Comparison of ENCODE assay signal across 27 mouse cellular contexts in genomic region chr3:100819571-100819970, GRCm38 (mm10). TPM values are rescaled to one million over a fixed set of nuclear protein-coding genes. Genes with fewer than 3 reads are reported as not detected.
DNase-seq lines count a peak whose midpoint lies in the region; ATAC-seq lines count a peak whose summit lies in the region.
"Had no signal": no experiment of that assay in that cellular context is flagged by ENCODE, and none has a peak within 500 bp of the region (broad histone marks: within the 10 kb centered on the region; RNA-seq: fewer than 3 reads in every experiment).

No protein-coding gene starts in this region.

- no peak for DNase-seq in liver, embryonic 11.5 days (ENCODE audit: low spot score)
- DNase-seq in CD4-positive, CD25-positive, alpha-beta regulatory T cell, adult 2 months (ENCODE audit: low read depth, low spot score) = peak; percentile 71
- DNase-seq in natural killer cell, adult 2 months (ENCODE audit: low spot score in 2 of 2) = peak; percentile 1 to 15
- no peak for DNase-seq in embryo, embryonic 10.5 days (ENCODE audit: low spot score)
- no peak for DNase-seq in adrenal gland, adult 18-20 months (ENCODE audit: low spot score in 2 of 2)
- no peak for DNase-seq in right cerebral cortex, postnatal 36 days (ENCODE audit: low spot score in 2 of 2)
- DNase-seq: adrenal gland, postnatal 25 days; cerebellum, adult 11 months; cerebellum, postnatal 10 days; embryo, embryonic 11 days; heart, postnatal 10 days; kidney, adult 11 months; kidney, postnatal 14 days; left cerebral cortex, postnatal 4 days; lung, adult 2 months; right cerebral cortex, adult 18-20 months; thymus, postnatal 4 days had no signal

- H3K27ac ChIP-seq in liver, embryonic 16.5 days (ENCODE audit: low read length) = no peak overlapping the region
- H3K27ac ChIP-seq in liver, embryonic 11.5 days (ENCODE audit: low read depth, low read length) = no peak overlapping the region
- H3K27ac ChIP-seq: forebrain, embryonic 15.5 days; hindbrain, embryonic 14.5 days had no signal

- no peaks in the 10 kb centered on the region for H3K27me3 ChIP-seq in liver, embryonic 16.5 days (ENCODE audit: control insufficient read depth, insufficient read depth, low read depth, low read length)
- H3K27me3 ChIP-seq in liver, embryonic 11.5 days (replicated peaks; ENCODE audit: control insufficient read depth, insufficient read depth, low read length) = no peaks in the 10 kb centered on the region
- H3K27me3 ChIP-seq: forebrain, embryonic 15.5 days; Patski had no signal

- no peak overlapping the region for H3K4me3 ChIP-seq in liver, embryonic 16.5 days (ENCODE audit: low read depth, low read length)
- no peak overlapping the region for H3K4me3 ChIP-seq in liver, embryonic 11.5 days (ENCODE audit: low read depth, low read length)
- H3K4me3 ChIP-seq: forebrain, embryonic 15.5 days had no signal

- peak; percentile 39; the same call in 1 of the 2 replicates for ATAC-seq in liver, embryonic 16.5 days (ENCODE audit: low read depth)
- ATAC-seq in liver, embryonic 11.5 days (replicated peaks; ENCODE audit: low FRiP score) = no peak
- peak; percentile 75 for ATAC-seq in granulocyte monocyte progenitor cell, adult 5-6 weeks (replicated peaks; ENCODE audit: poor library complexity, severe bottlenecking)
- ATAC-seq: forebrain, embryonic 15.5 days; midbrain, embryonic 16.5 days; Patski had no signal

- H3K4me1 ChIP-seq in liver, embryonic 16.5 days (ENCODE audit: control insufficient read depth, low read depth, low read length) = no peaks in the 10 kb centered on the region
- no peaks in the 10 kb centered on the region for H3K4me1 ChIP-seq in liver, embryonic 11.5 days (replicated peaks; ENCODE audit: control insufficient read depth, insufficient read depth, low read length)
- H3K4me1 ChIP-seq: forebrain, embryonic 15.5 days had no signal

- no peaks in the 10 kb centered on the region for H3K36me3 ChIP-seq in liver, embryonic 16.5 days (ENCODE audit: control insufficient read depth, insufficient read depth)
- no peaks in the 10 kb centered on the region for H3K36me3 ChIP-seq in liver, embryonic 11.5 days (ENCODE audit: control insufficient read depth, insufficient read depth, low read length)
- H3K36me3 ChIP-seq: forebrain, embryonic 15.5 days had no signal

- H3K9ac ChIP-seq in liver, embryonic 16.5 days (ENCODE audit: low read depth, low read length) = no peak overlapping the region
- no peak overlapping the region for H3K9ac ChIP-seq in liver, embryonic 11.5 days (ENCODE audit: low read depth, low read length)
- H3K9ac ChIP-seq: forebrain, embryonic 15.5 days; hindbrain, embryonic 14.5 days had no signal

- WGBS in liver, embryonic 16.5 days (ENCODE audit: insufficient replicate concordance) = 69% methylated on average over 5 of the region's 5 CpGs
- WGBS in liver, embryonic 11.5 days = 86% methylated on average over 5 of the region's 5 CpGs

- H3K9me3 ChIP-seq in liver, embryonic 16.5 days (replicated peaks; ENCODE audit: control insufficient read depth, low read length) = no peaks in the 10 kb centered on the region
- H3K9me3 ChIP-seq in liver, embryonic 11.5 days (ENCODE audit: control insufficient read depth, low read length) = no peaks in the 10 kb centered on the region
- H3K9me3 ChIP-seq: forebrain, embryonic 15.5 days had no signal

- H3K4me2 ChIP-seq in liver, embryonic 16.5 days (ENCODE audit: low read depth, low read length) = no peak overlapping the region
- H3K4me2 ChIP-seq in liver, embryonic 11.5 days = no peak overlapping the region
- H3K4me2 ChIP-seq: forebrain, embryonic 15.5 days; heart, embryonic 11.5 days; hindbrain, embryonic 14.5 days had no signal

RNA-seq across cellular contexts. Expression of gene Vtcn1, which starts 5.7 kb away (rescaled TPM):
- 0.04 TPM in 1 of 2 replicates, not detected in the other for polyA plus RNA-seq in liver, embryonic 16.5 days (2015; fragmentation: Nextera tagmentation; extraction: Ambion mirVana)
- polyA plus RNA-seq in liver, embryonic 11.5 days (2014; fragmentation: Nextera tagmentation; extraction: Ambion mirVana) = not detected in 2 replicates
- total RNA-seq in granulocyte monocyte progenitor cell, adult 5-6 weeks (2014; fragmentation: Nextera tagmentation) = not detected in 2 replicates
- total RNA-seq in granulocyte monocyte progenitor cell, adult 5-6 weeks (2017) = not detected in 2 replicates
- total RNA-seq in adrenal gland, adult 18-20 months (2021) = under 1 TPM; 0.20 to 0.26 TPM
- total RNA-seq: adrenal gland, postnatal 25 days; layer of hippocampus, adult 8-10 months; left cerebral cortex, postnatal 4 days had no signal
- polyA plus RNA-seq: forebrain, embryonic 15.5 days; heart, embryonic 11.5 days; hindbrain, embryonic 14.5 days; midbrain, embryonic 16.5 days; neural tube, embryonic 11.5 days; small intestine, adult 2 months had no signal

Comparison
In these comparisons a context has a peak if more than half of its experiments do, and no peak if none do; other contexts are left out.
1. DNase-seq: peak in CD4-positive, CD25-positive, alpha-beta regulatory T cell, adult 2 months (single experiment) and natural killer cell, adult 2 months (2 of 2); none in liver, embryonic 11.5 days (single experiment), embryo, embryonic 10.5 days (single experiment), adrenal gland, adult 18-20 months (0 of 2) and right cerebral cortex, postnatal 36 days (0 of 2).